Mouse (Mus musculus): ENCODE data around the gene Znrd1as. TPM values are rescaled to one million over a fixed set of nuclear protein-coding genes. Genes with fewer than 3 reads are reported as not detected.

The Znrd1as gene
- polyA plus RNA-seq, 1 experiment from 2014 or later: 4.8 TPM

DNA sequence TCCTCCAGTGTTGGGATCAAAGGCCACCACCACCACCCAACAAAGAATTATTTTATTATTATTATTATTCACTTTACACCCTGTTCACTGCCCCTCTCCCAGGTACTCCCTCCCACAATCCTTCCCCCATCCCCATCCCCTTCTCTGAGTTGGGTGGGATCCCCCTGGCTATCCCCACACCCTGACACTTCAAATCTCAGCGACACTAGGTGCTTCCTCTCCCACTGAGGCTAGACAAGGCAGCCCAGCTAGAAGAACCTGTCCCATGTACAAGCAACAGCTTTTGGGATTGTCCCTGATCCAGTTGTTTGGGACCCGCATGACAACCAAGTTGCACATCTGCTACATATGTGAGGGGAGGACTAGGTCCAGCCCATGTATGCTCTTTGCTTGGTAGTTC is 5.8 kb upstream of the Znrd1as start:
- ATAC-seq (ENCODE audit: insufficient number of reproducible peaks, insufficient read depth, low FRiP score, low TSS enrichment): 0 out of 2 replicates have a peak, but pooled peaks have one; percentile 12
- Histone ChIP-seq H3K4me3 (no peak overlapping the region), H3K9ac (no peak overlapping the region), H3K27me3 (peaks cover 8% of the 10 kb centered on the region; the same call in 1 of the 2 replicates), H3K9me3 (no peaks in the 10 kb centered on the region), H3K27ac (no peak overlapping the region), H3K4me1 (peaks cover 8% of the 10 kb centered on the region; the same call in 1 of the 2 replicates), H3K4me2 (replicated peaks) (no peak overlapping the region), H3K36me3 (peaks cover 23% of the 10 kb centered on the region)
- 90% methylated on average over 2 of the region's 2 CpGs for WGBS

DNA sequence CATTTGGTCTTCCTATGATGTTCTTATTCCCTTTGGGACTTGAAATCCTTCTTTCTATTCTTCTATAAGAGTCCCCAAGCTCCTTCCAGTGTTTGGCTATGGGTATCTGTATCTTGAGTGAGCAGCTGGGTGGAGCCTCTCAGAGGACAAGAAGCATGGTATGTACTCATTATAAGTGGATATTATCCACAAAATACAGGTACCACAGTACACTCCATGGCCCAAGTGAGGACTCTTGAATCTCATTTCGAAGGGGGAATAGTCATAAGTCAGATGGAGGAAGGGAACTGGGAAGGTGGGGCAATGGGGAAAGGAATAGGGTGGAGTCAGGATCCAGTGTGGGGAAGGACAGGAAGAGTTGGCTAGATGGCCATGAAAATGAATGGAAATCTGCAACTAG is 5.3 kb upstream of the Znrd1as start:
- no peak for ATAC-seq (ENCODE audit: insufficient number of reproducible peaks, insufficient read depth, low FRiP score, low TSS enrichment)
- Histone ChIP-seq H3K27ac (no peak overlapping the region), H3K27me3 (peaks cover 6% of the 10 kb centered on the region; the same call in 1 of the 2 replicates), H3K4me1 (peaks cover 9% of the 10 kb centered on the region; the same call in 1 of the 2 replicates), H3K36me3 (peaks cover 23% of the 10 kb centered on the region), H3K4me2 (replicated peaks) (no peak overlapping the region), H3K9me3 (no peaks in the 10 kb centered on the region), H3K4me3 (no peak overlapping the region), H3K9ac (no peak overlapping the region)
- WGBS: 85% methylated on average over 1 of the region's 1 CpGs

DNA sequence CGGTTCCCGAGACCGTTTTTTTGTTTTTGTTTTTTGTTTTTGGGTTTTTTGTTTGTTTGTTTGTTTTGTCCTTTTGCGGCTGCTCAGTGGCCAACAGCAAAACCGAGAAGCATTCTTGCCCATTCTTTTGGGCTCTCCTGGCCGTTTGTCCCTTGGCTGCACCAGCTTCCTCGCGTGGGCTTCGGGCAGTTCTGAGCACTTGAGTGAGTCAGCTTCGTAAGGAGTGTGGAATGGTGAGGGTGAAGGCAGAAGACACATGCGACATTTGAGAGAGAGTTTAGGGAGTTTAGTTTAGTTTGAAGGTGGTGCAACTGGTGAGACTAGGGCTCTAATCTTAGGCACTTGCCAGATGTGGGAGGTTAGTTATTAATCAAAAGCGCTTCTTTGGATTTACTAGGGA is 492 bp downstream of the Znrd1as start:
- 12% methylated on average over 12 of the region's 12 CpGs for WGBS
- H3K4me1 ChIP-seq: peaks cover 4% of the 10 kb centered on the region; the same call in 1 of the 2 replicates
- H3K4me3 ChIP-seq: peak overlapping the region; percentile 72
- ATAC-seq (ENCODE audit: insufficient number of reproducible peaks, insufficient read depth, low FRiP score, low TSS enrichment): no peak
- H3K4me2 ChIP-seq (replicated peaks): peak overlapping the region; percentile 73
- H3K27ac ChIP-seq: peak overlapping the region; percentile 37; the same call in 1 of the 2 replicates
- no peaks in the 10 kb centered on the region for H3K9me3 ChIP-seq
- H3K36me3 ChIP-seq: peaks cover 13% of the 10 kb centered on the region; the same call in 1 of the 2 replicates
- H3K27me3 ChIP-seq: no peaks in the 10 kb centered on the region
- H3K9ac ChIP-seq: peak overlapping the region; percentile 73

DNA sequence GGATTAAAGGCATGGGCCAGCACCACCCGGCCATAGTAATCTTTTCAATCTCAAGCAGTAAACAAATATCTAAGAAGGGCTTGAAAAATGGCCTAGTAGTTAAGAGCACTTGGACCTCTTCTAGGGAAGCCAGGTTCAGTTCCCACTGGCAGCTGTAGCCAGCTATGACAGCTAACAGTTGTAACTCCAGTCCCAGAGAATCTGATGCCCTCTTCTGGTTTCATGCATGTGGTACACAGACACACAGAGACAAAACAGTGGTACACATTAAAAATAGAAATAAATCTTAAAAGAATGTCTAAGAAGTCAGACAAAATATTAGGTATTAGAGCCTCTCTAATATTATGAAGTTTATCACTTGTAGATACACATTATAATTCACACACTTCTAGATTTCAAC is 2.7 kb downstream of the Znrd1as start:
- ATAC-seq (ENCODE audit: insufficient number of reproducible peaks, insufficient read depth, low FRiP score, low TSS enrichment): no peak
- Histone ChIP-seq H3K27ac (no peak overlapping the region), H3K36me3 (peaks cover 8% of the 10 kb centered on the region; the same call in 1 of the 2 replicates), H3K4me3 (no peak overlapping the region), H3K27me3 (no peaks in the 10 kb centered on the region), H3K4me2 (replicated peaks) (no peak overlapping the region), H3K4me1 (peaks cover 4% of the 10 kb centered on the region; the same call in 1 of the 2 replicates), H3K9me3 (no peaks in the 10 kb centered on the region), H3K9ac (no peak overlapping the region)
- 73% methylated on average over 1 of the region's 1 CpGs for WGBS

DNA sequence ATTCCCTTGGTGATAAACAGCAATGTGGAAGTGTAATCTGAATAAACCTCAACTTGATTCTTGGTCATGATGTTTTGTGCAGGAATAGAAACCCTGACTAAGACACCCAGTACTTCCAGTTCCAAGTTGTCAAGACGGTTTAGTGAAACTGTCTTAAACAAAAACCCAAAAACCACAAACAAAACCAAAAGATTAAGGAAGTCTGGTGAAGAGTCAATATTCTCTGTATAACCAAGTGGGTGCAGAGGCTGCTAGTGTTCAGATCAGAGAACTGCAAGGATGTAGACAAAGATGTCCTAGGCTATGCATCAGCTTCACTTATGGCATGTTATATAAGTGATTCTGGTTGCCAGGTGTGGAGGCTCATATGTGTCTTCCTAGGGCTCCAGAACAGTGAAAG is 8.5 kb downstream of the Znrd1as start:
- Histone ChIP-seq H3K9ac (no peak overlapping the region), H3K4me3 (no peak overlapping the region), H3K27me3 (no peaks in the 10 kb centered on the region), H3K4me2 (replicated peaks) (no peak overlapping the region), H3K4me1 (no peaks in the 10 kb centered on the region), H3K36me3 (no peaks in the 10 kb centered on the region), H3K27ac (no peak overlapping the region), H3K9me3 (no peaks in the 10 kb centered on the region)
- 66% methylated on average over 1 of the region's 1 CpGs for WGBS
- ATAC-seq (ENCODE audit: insufficient number of reproducible peaks, insufficient read depth, low FRiP score, low TSS enrichment): no peak

DNA sequence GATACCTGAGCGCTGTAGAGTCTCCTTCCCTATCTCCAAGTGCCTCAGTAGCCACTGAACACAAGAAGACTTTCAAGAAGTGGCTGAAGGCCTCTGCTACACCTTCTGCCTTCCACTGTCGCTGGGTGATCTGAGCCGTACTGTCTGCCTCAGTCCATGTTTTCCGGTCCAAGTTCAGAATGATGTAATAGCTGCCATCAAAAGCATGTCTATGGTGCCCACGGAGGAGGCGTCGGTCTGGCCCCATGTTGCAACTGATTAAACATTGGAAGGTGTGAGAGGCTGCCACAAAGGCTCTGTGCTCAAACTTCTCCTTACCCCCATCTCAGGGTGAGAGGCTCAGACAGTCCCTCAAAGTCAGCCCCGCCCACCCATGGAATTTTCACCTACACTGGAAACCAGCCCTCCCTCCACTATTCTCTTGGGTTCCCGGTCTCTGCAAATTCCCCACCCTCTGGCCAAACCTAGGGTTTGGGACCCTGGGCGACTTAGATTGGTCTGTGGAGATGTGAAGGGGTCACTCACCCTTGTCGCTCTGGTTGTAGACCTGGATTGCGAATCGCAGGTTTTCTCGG is 12.0 kb downstream of the Znrd1as start:
- Histone ChIP-seq H3K36me3 (no peaks in the 10 kb centered on the region), H3K9ac (no peak overlapping the region), H3K27me3 (no peaks in the 10 kb centered on the region), H3K4me1 (no peaks in the 10 kb centered on the region), H3K4me3 (no peak overlapping the region), H3K27ac (no peak overlapping the region), H3K9me3 (no peaks in the 10 kb centered on the region), H3K4me2 (replicated peaks) (no peak overlapping the region)
- WGBS: 84% methylated on average over 14 of the region's 14 CpGs
- ATAC-seq (ENCODE audit: insufficient number of reproducible peaks, insufficient read depth, low FRiP score, low TSS enrichment): no peak

DNA sequence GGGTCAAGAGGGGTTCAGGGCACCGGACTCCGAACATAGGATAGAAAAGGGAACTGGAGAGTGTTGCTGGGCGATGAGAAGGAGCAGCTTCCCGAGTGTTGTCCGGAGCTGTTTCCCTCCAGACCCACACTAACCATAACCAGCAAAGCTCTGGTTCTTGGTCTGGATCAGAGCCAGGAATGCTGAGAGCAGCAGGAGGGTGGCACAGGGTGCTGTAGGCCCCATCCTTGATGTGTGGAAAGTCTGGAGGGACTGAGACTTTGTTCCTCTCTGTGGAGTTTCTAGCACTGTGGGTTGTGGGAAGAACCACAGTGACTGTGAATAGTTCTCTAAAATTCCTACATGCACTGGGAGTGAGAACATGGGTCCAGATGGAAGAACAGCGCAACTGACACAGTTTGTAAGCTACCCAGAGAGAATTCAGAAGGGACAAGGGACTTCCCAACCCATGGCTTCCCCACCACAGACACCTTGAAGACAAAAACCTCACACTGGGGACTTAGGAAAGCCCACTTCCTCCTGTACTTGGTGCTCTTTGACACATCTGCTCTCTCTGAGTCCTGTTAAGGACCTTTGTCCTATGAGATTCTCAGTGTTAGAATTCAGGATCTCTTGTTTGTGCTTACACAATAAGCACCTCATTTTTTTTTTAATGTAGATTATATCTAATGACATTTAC is 12.9 kb downstream of the Znrd1as start:
- H3K9ac ChIP-seq: no peak overlapping the region
- no peaks in the 10 kb centered on the region for H3K4me1 ChIP-seq
- H3K4me3 ChIP-seq: no peak overlapping the region
- H3K9me3 ChIP-seq: no peaks in the 10 kb centered on the region
- no peak for ATAC-seq (ENCODE audit: insufficient number of reproducible peaks, insufficient read depth, low FRiP score, low TSS enrichment)
- no peak overlapping the region for H3K4me2 ChIP-seq (replicated peaks)
- 88% methylated on average over 6 of the region's 6 CpGs for WGBS
- no peaks in the 10 kb centered on the region for H3K27me3 ChIP-seq
- no peak overlapping the region for H3K27ac ChIP-seq
- H3K36me3 ChIP-seq: no peaks in the 10 kb centered on the region

DNA sequence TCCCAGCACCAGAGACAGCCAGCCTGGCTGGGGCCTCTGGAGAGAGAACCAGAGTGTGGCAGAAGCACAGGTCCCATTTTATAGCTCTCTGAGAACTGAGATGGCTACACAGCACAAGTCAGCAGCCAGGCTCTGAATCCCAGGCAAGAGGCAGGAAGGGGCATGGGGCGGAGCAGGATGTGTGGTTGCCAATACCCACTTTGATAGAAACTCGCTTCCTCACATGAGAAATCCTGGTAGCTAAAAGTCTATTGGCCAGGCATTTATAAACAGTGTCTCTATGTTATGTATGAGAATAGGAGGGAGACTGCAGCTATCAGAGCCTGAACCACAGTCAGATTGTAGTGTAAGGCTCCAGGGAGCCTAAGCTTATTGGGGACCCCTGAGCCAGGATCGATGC is 14.4 kb downstream of the Znrd1as start:
- Histone ChIP-seq H3K9ac (no peak overlapping the region), H3K4me1 (no peaks in the 10 kb centered on the region), H3K9me3 (no peaks in the 10 kb centered on the region), H3K4me3 (no peak overlapping the region), H3K27me3 (no peaks in the 10 kb centered on the region), H3K4me2 (replicated peaks) (no peak overlapping the region), H3K27ac (no peak overlapping the region), H3K36me3 (no peaks in the 10 kb centered on the region)
- ATAC-seq (ENCODE audit: insufficient number of reproducible peaks, insufficient read depth, low FRiP score, low TSS enrichment): no peak
- 80% methylated on average over 3 of the region's 3 CpGs for WGBS

DNA sequence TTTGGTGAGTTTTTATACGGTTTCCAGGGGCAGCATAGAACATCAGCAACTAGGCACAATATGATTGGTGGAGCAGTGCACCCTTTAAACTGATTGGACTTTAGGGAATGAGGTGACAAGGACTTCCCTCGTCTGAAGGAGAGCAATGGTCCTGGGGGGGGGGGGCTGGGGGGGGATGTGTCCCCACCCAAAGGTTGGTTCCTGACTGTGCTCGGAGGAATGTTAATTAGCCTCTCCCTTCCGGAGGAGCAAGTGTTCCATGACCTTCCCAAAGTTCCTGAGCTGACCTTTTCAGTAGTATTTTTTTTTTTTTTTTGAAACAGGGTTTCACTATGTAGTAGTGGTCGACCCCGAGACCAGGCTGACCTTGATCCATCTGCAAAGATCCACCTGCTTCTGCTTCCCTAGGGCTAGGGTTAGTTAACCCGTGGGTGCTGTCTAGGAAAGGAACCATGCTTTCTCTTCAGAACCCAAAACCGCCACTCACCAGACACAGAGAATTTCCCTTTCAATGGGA is 14.9 kb downstream of the Znrd1as start:
- ATAC-seq (ENCODE audit: insufficient number of reproducible peaks, insufficient read depth, low FRiP score, low TSS enrichment): no peak
- WGBS: 62% methylated on average over 8 of the region's 8 CpGs

DNA sequence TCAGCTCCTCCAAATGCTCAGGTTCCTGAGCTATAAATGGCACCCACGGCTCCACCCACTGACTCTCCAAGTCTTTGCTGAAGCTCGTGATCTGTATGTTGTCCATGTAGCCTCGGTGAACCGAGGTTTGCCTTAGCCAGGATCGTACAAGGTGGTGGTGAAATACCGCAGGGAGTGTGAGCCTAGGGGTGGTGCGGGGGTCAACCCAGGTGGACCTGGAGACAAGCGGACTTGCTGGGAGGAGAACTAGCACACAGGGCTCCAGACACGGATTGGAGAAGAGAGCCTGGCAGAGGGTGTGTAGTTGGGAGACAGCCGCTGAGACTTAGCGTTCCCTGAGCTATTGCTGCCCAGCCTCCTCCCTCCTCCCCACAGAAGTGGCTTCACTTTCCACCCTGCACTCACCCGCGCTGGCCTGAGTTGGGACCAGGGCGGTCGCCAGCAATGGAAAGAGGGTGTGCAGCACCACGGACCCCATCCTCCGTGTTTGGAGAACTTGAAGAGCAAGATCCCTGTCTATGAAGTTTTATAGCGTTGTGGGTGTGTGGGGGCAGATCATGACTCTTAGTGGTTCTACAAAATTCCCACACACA is 22.9 kb downstream of the Znrd1as start, which contains the start of gene 2410137M14Rik:
Gene 2410137M14Rik, minus strand, starts transcription at position 17 of the 593 bp plus-strand sequence.
- Histone ChIP-seq H3K4me1 (peaks cover 8% of the 10 kb centered on the region; the same call in 1 of the 2 replicates), H3K36me3 (no peaks in the 10 kb centered on the region), H3K9ac (no peak within 1 kb of the TSS), H3K4me3 (0 out of 2 replicates have a peak within 1 kb of the TSS, but pooled peaks have one; percentile 15), H3K27me3 (peaks cover 15% of the 10 kb centered on the region; the same call in 1 of the 2 replicates), H3K27ac (no peak within 1 kb of the TSS), H3K9me3 (no peaks in the 10 kb centered on the region), H3K4me2 (replicated peaks) (peak within 1 kb of the TSS; percentile 32)
- ATAC-seq (ENCODE audit: insufficient number of reproducible peaks, insufficient read depth, low FRiP score, low TSS enrichment): no peak; the same call in 1 of the 2 replicates
- WGBS: 13% methylated on average over 18 of the region's 18 CpGs

More for the DNA sequence above, 14.9 kb downstream of the Znrd1as start:
- H3K36me3 ChIP-seq: no peaks in the 10 kb centered on the region
- no peaks in the 10 kb centered on the region for H3K4me1 ChIP-seq
- H3K9me3 ChIP-seq: no peaks in the 10 kb centered on the region
- no peak overlapping the region for H3K4me3 ChIP-seq
- no peak overlapping the region for H3K27ac ChIP-seq
- H3K4me2 ChIP-seq (replicated peaks): no peak overlapping the region
- H3K9ac ChIP-seq: no peak overlapping the region
- no peaks in the 10 kb centered on the region for H3K27me3 ChIP-seq

DNA sequence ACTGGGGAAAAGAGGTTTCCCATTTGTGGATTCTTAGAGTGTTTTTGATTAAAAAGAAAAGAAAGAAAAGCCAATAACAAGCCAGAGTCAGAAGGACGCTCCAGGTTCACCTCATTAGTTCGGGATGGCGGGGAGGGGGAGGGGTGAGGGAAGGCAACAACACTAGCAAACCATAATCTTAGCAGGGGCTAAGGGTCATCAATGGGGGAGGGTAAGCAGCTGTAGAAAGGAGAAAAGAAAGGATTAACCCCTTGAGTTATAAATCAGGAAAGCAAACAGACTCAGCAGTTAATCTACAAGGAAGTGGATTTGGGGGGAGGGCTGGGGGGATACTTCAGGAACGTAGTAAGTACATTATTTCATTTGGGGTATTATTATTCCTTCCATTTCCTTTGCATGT is 23.5 kb downstream of the Znrd1as start:
- ATAC-seq (ENCODE audit: insufficient number of reproducible peaks, insufficient read depth, low FRiP score, low TSS enrichment): no peak
- Histone ChIP-seq H3K36me3 (no peaks in the 10 kb centered on the region), H3K9ac (no peak overlapping the region), H3K4me3 (0 out of 2 replicates have a peak overlapping the region, but pooled peaks have one; percentile 15), H3K9me3 (no peaks in the 10 kb centered on the region), H3K4me1 (peaks cover 8% of the 10 kb centered on the region; the same call in 1 of the 2 replicates), H3K4me2 (replicated peaks) (peak overlapping the region; percentile 32; the same call in 1 of the 2 replicates), H3K27ac (no peak overlapping the region), H3K27me3 (peaks cover 19% of the 10 kb centered on the region; the same call in 1 of the 2 replicates)
- WGBS: 6% methylated on average over 4 of the region's 4 CpGs

Data from embryonic facial prominence, embryonic 12.5 days (tissue).